Mouse (Mus musculus) liver, embryonic 15.5 days (tissue): Measurements from ENCODE around the gene Guca2b. TPM values are rescaled to one million over a fixed set of nuclear protein-coding genes. Genes with fewer than 3 reads are reported as not detected.

Experiments used
- ATAC-seq: fragments of 200-750 bp; cut with Nextera tagmentation; 2 replicates; pipeline ENCODE4 v1.8.0; 2017; ENCODE audit warnings: moderate number of reproducible peaks, mild to moderate bottlenecking, moderate library complexity; ENCODE audit not compliant: insufficient read depth
- H3K27ac ChIP-seq: fragments of 300-500 bp; sonication (generic); replicated peaks from 2 replicates; pipeline ENCODE4 v1.5.1; 2015; ENCODE audit warnings: mild to moderate bottlenecking, inconsistent platforms
- H3K27me3 ChIP-seq: fragments of 300-500 bp; sonication (generic); 2 replicates; pipeline ENCODE4 v1.6.1; 2015; ENCODE audit warnings: mild to moderate bottlenecking, inconsistent platforms
- H3K36me3 ChIP-seq: fragments of 300-500 bp; sonication (generic); replicated peaks from 2 replicates; pipeline ENCODE4 v1.6.1; 2015; ENCODE audit warnings: moderate library complexity, mild to moderate bottlenecking, inconsistent platforms
- H3K4me1 ChIP-seq: fragments of 300-500 bp; sonication (generic); replicated peaks from 2 replicates; pipeline ENCODE4 v1.6.1; 2015; ENCODE audit warnings: inconsistent platforms
- H3K4me2 ChIP-seq: fragments of 300-500 bp; sonication (generic); 2 replicates; pipeline ENCODE4 v1.6.1; 2015; ENCODE audit warnings: moderate library complexity, mild to moderate bottlenecking, inconsistent platforms
- H3K4me3 ChIP-seq: fragments of 300-500 bp; sonication (generic); replicated peaks from 2 replicates; pipeline ENCODE4 v1.5.1; 2015; ENCODE audit warnings: mild to moderate bottlenecking, inconsistent platforms
- H3K9ac ChIP-seq: fragments of 300-500 bp; sonication (generic); 2 replicates; pipeline ENCODE4 v1.6.1; 2015; ENCODE audit warnings: moderate library complexity, mild to moderate bottlenecking, inconsistent platforms
- H3K9me3 ChIP-seq: fragments of 300-500 bp; sonication (generic); replicated peaks from 2 replicates; pipeline ENCODE4 v1.6.1; 2016; ENCODE audit warnings: inconsistent platforms
- WGBS: fragments of 180-500 bp; shearing (Covaris S2); methylation state at CpG from one replicate; pipeline ENCODE4 v1.1.7; 2015; ENCODE audit warnings: mixed read lengths; ENCODE audit not compliant: insufficient replicate concordance; 5-methylcytosine and 5-hydroxymethylcytosine counted together
- polyA plus RNA-seq: library from polyadenylated mRNA; unstranded; fragments of >200 nt; fragmentation: Nextera tagmentation; extraction: Ambion mirVana; gene quantifications from 2 replicates; pipeline ENCODE4 v1.2.1, GENCODE M21; 2015

Gene Guca2b
- 0.15 and 0.28 TPM in 2 replicates for polyA plus RNA-seq

- ATAC-seq = no peak
- H3K27ac ChIP-seq = no peak within 1 kb of the TSS
- 66% methylated on average over 4 of the region's 4 CpGs for WGBS
Observed at GRCm38 (mm10) chr4:119658731-119659130, at the start of gene Guca2b. TSS of gene Guca2b (minus strand) at chr4:119658954.

GRCm38 (mm10) chr4:119707751-119708150 is 49.0 kb upstream of the Guca2b start:
- Histone ChIP-seq H3K36me3 (no peaks in the 10 kb centered on the region), H3K9me3 (no peaks in the 10 kb centered on the region), H3K4me1 (no peaks in the 10 kb centered on the region), H3K27me3 (no peaks in the 10 kb centered on the region), H3K9ac (no peak overlapping the region), H3K4me2 (no peak overlapping the region), H3K4me3 (no peak overlapping the region), H3K27ac (no peak overlapping the region)
- ATAC-seq = no peak
- 40% methylated on average over 3 of the region's 3 CpGs for WGBS

More at GRCm38 (mm10) chr4:119658731-119659130, at the start of gene Guca2b:
- no peak within 1 kb of the TSS for H3K4me3 ChIP-seq
- H3K4me1 ChIP-seq = no peaks in the 10 kb centered on the region
- H3K27me3 ChIP-seq = no peaks in the 10 kb centered on the region
- no peaks in the 10 kb centered on the region for H3K9me3 ChIP-seq
- no peaks in the 10 kb centered on the region for H3K36me3 ChIP-seq
- H3K4me2 ChIP-seq = no peak within 1 kb of the TSS
- no peak within 1 kb of the TSS for H3K9ac ChIP-seq

GRCm38 (mm10) chr4:119707326-119707725 is 48.6 kb upstream of the Guca2b start:
- Histone ChIP-seq H3K9me3 (no peaks in the 10 kb centered on the region), H3K27me3 (no peaks in the 10 kb centered on the region), H3K9ac (no peak overlapping the region), H3K36me3 (no peaks in the 10 kb centered on the region), H3K4me2 (no peak overlapping the region), H3K4me1 (no peaks in the 10 kb centered on the region), H3K27ac (no peak overlapping the region), H3K4me3 (no peak overlapping the region)
- no peak for ATAC-seq
- WGBS = 51% methylated on average over 5 of the region's 5 CpGs

- no peak overlapping the region for H3K4me3 ChIP-seq
- no peaks in the 10 kb centered on the region for H3K27me3 ChIP-seq
- ATAC-seq = no peak
- no peaks in the 10 kb centered on the region for H3K36me3 ChIP-seq
- no peak overlapping the region for H3K9ac ChIP-seq
- no peaks in the 10 kb centered on the region for H3K9me3 ChIP-seq
- H3K27ac ChIP-seq = no peak overlapping the region
- H3K4me2 ChIP-seq = no peak overlapping the region
- 67% methylated on average over 8 of the region's 8 CpGs for WGBS
- no peaks in the 10 kb centered on the region for H3K4me1 ChIP-seq
Observed at GRCm38 (mm10) chr4:119703965-119704364, 45.2 kb upstream of the Guca2b start.

- no peak overlapping the region for H3K4me3 ChIP-seq
- 68% methylated on average over 11 of the region's 11 CpGs for WGBS
- H3K4me2 ChIP-seq = no peak overlapping the region
- no peaks in the 10 kb centered on the region for H3K9me3 ChIP-seq
- H3K36me3 ChIP-seq = no peaks in the 10 kb centered on the region
- ATAC-seq = no peak
- H3K4me1 ChIP-seq = no peaks in the 10 kb centered on the region
- no peak overlapping the region for H3K9ac ChIP-seq
- H3K27me3 ChIP-seq = no peaks in the 10 kb centered on the region
- no peak overlapping the region for H3K27ac ChIP-seq
Observed at GRCm38 (mm10) chr4:119701269-119701954, 42.7 kb upstream of the Guca2b start.

- Histone ChIP-seq H3K4me3 (no peak overlapping the region), H3K36me3 (no peaks in the 10 kb centered on the region), H3K9ac (no peak overlapping the region), H3K27ac (no peak overlapping the region), H3K4me2 (no peak overlapping the region), H3K9me3 (no peaks in the 10 kb centered on the region), H3K4me1 (no peaks in the 10 kb centered on the region), H3K27me3 (no peaks in the 10 kb centered on the region)
- WGBS = 37% methylated on average over 2 of the region's 2 CpGs
- ATAC-seq = no peak
Observed at GRCm38 (mm10) chr4:119698339-119698738, 39.6 kb upstream of the Guca2b start.

GRCm38 (mm10) chr4:119685746-119686145 is 27.0 kb upstream of the Guca2b start:
- no peak overlapping the region for H3K4me2 ChIP-seq
- H3K4me1 ChIP-seq = no peaks in the 10 kb centered on the region
- ATAC-seq = no peak
- no peak overlapping the region for H3K9ac ChIP-seq
- no peaks in the 10 kb centered on the region for H3K36me3 ChIP-seq
- H3K4me3 ChIP-seq = no peak overlapping the region
- no peak overlapping the region for H3K27ac ChIP-seq
- no peaks in the 10 kb centered on the region for H3K27me3 ChIP-seq
- WGBS = 70% methylated on average over 2 of the region's 2 CpGs
- H3K9me3 ChIP-seq = no peaks in the 10 kb centered on the region

- no peak overlapping the region for H3K9ac ChIP-seq
- H3K9me3 ChIP-seq = no peaks in the 10 kb centered on the region
- H3K4me3 ChIP-seq = no peak overlapping the region
- 46% methylated on average over 5 of the region's 5 CpGs for WGBS
- no peak overlapping the region for H3K4me2 ChIP-seq
- no peak for ATAC-seq
- no peaks in the 10 kb centered on the region for H3K36me3 ChIP-seq
- no peak overlapping the region for H3K27ac ChIP-seq
- H3K4me1 ChIP-seq = no peaks in the 10 kb centered on the region
- H3K27me3 ChIP-seq = no peaks in the 10 kb centered on the region
Observed at GRCm38 (mm10) chr4:119682596-119682995, 23.8 kb upstream of the Guca2b start.

- H3K27ac ChIP-seq = no peak overlapping the region
- ATAC-seq = no peak
- H3K4me2 ChIP-seq = no peak overlapping the region
- WGBS = 25% methylated on average over 5 of the region's 5 CpGs
- H3K4me1 ChIP-seq = no peaks in the 10 kb centered on the region
- H3K4me3 ChIP-seq = no peak overlapping the region
- no peaks in the 10 kb centered on the region for H3K36me3 ChIP-seq
- H3K27me3 ChIP-seq = no peaks in the 10 kb centered on the region
- H3K9ac ChIP-seq = no peak overlapping the region
- no peaks in the 10 kb centered on the region for H3K9me3 ChIP-seq
Observed at GRCm38 (mm10) chr4:119672685-119673084, 13.9 kb upstream of the Guca2b start.

GRCm38 (mm10) chr4:119671164-119671563 is 12.4 kb upstream of the Guca2b start:
- no peak for ATAC-seq
- H3K36me3 ChIP-seq = no peaks in the 10 kb centered on the region
- H3K4me2 ChIP-seq = no peak overlapping the region
- no peak overlapping the region for H3K27ac ChIP-seq
- no peak overlapping the region for H3K4me3 ChIP-seq
- no peaks in the 10 kb centered on the region for H3K9me3 ChIP-seq
- H3K4me1 ChIP-seq = no peaks in the 10 kb centered on the region
- H3K9ac ChIP-seq = no peak overlapping the region
- H3K27me3 ChIP-seq = no peaks in the 10 kb centered on the region
- 83% methylated on average over 9 of the region's 9 CpGs for WGBS

GRCm38 (mm10) chr4:119670736-119671135 is 12.0 kb upstream of the Guca2b start:
- ATAC-seq = no peak
- Histone ChIP-seq H3K27ac (no peak overlapping the region), H3K27me3 (no peaks in the 10 kb centered on the region), H3K36me3 (no peaks in the 10 kb centered on the region), H3K9me3 (no peaks in the 10 kb centered on the region), H3K4me3 (no peak overlapping the region), H3K4me1 (no peaks in the 10 kb centered on the region), H3K4me2 (no peak overlapping the region), H3K9ac (no peak overlapping the region)
- WGBS = 75% methylated on average over 6 of the region's 6 CpGs

- Histone ChIP-seq H3K27ac (no peak overlapping the region), H3K9me3 (no peaks in the 10 kb centered on the region), H3K9ac (no peak overlapping the region), H3K4me3 (no peak overlapping the region), H3K27me3 (no peaks in the 10 kb centered on the region), H3K4me2 (no peak overlapping the region), H3K36me3 (no peaks in the 10 kb centered on the region), H3K4me1 (no peaks in the 10 kb centered on the region)
- ATAC-seq = no peak
- WGBS = 57% methylated on average over 7 of the region's 7 CpGs
Observed at GRCm38 (mm10) chr4:119670210-119670555, 11.4 kb upstream of the Guca2b start.
